Mouse (Mus musculus) A20 (cell line): ENCODE measurements around the gene Tuba3a.
A peak's percentile ranks its signal among the peaks of the same experiment; 100 is the strongest.

Experiments used
- DNase-seq: peaks from one replicate; pipeline ENCODE4 v3.0.0-alpha.2; 2011; ENCODE audit warnings: low read depth, low spot score

Tuba3a gene

DNA sequence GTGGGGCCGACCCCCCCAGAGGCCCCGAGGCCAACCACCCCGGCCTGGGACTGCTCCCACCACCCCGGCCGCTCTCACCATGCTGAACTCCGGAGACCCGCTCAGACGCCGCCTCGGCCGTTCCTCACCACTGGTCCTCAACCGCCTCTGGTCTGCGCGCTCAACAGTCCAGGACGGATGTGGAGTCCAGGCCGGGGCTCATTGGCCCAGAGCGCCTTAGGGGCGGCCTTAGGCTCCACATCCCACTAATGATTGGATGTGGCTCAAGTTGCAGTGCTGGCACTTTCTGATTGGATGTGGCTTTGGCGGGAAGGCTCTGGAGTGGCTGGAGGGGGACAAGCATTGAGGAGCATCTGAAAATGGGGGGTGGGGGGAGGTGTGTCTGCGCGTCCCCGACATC is at the start of gene Tuba3a:
TSS of gene Tuba3a (minus strand) at position 153 of the 400 bp plus-strand sequence.
- no peak for DNase-seq

DNA sequence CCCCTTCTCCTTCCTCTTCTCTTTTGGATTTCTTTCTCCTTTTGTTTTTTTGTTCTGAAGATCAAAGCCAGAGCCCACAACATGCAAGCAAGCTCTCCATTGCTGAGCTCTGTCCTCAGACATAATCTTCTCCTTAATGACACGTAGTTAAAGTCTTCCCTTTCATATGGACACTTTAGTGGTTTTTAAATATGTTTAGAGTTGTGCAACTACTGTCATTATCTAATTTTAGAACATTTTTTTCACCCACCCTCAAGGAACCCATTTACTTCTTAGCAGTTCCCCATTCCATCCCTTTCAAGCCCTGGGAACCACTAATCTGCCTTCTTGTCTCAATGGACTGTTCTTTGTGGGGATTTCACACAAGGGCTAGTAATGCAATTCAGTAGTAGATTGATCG is 48.5 kb upstream of the Tuba3a start:
- no peak for DNase-seq

DNA sequence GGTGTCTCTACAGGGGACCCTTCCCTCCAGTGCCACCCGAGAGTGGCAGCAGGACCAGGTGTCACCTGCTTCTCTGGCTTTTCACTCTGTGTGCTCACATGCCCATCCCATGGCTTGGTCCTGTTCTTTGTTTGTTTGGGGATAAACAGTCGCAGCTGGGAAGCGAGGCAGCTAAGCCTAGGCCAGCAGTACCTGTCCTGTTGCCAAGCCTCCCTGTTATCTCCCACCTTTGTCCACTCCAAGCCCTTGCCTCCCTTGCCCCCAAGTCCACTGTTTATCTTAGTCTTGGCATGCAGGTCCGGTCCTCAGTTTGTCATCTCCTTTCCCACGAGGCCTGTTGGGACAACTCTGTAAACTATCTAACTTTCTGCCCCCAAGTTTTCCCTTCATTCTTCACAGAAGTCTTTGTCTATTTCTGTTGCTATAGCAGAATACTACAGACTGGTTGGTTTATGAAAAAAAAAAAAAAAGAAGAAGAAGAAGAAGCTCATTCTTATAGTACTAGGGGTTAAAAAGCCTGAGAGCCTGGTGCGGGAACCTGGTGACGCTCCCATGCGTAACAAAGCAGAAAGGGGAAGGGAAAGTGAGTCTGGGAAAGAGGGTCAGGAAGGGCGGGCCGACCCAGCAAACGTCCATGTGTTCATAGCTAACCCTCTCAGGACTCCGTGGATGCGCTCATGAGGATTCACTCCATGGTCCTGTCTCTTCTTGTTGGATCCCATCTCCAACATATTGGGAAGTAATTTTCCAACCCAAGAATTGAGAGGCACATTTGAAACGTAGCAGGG is 47.5 kb upstream of the Tuba3a start:
- no peak for DNase-seq

DNA sequence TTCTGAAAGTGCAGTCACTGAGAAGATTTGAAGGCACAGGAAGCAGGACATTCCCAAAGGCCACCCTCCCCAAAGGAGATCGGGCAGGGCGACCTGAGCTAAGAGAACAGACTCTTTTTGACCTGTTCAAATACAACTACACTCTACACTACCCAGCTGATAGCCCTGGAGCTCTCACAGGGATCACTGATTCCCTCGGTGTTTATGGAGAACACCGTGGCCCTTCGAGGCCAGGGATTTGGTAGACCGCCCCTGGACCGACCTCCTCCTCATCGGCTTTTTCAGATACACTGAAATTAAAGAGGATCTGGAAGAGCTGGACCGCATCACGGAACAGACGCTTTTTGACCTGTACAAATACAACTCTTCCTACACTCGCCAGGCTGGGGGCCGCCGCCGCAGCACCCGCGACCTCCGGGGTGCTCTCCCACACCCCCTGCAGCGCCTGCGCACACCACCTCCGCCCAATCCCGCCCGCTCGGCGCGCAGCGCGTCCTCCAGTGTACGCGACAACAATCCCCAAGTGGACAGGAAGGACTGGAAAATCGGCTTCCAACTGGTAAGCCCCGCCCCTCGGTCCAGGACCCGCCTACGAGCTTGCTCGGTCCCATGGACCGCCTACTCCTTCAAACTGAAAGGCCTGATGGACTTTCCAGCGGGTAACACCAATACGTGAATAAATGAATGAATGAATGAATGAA is 44.9 kb upstream of the Tuba3a start:
- no peak for DNase-seq

DNA sequence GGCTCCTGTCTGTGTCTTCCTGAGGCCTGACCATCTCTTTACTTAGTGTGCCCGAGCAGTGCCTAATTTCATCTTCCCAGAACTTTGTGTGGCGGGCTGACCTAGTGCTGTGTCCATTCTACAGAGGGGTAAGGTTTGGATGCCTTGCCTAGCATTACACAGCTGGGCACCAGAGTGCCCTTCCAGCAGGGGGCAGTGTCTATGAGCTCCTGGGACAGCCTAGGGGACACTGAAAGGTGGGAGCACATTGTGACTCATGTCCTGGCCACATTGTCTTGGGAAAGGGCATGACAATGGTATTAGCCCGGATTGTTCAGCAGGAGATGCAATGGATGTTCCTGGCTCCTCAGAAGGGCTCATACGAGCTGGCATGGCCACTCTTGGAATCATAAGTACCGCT is 42.4 kb upstream of the Tuba3a start:
- DNase-seq = peak; percentile 25

DNA sequence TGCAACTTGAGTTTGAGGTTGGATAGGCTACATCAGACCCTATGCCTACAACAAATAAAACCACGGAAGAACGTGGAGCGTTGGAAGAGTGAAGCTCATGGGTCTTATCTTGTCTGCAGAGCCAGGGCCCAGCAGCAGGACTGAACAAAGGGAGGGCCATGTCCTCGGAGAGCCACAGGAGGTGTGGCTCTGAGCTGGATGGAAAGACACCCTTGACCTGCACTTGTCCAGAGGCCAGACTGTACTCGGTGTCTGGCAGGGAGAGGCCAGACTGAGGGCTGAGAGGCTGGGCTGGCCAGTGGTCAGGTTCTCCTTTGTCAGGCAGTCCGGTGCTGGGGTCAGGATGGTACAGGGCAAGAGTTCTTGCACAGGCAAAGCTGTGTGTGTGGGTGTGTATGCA is 39.5 kb upstream of the Tuba3a start:
- DNase-seq = no peak

DNA sequence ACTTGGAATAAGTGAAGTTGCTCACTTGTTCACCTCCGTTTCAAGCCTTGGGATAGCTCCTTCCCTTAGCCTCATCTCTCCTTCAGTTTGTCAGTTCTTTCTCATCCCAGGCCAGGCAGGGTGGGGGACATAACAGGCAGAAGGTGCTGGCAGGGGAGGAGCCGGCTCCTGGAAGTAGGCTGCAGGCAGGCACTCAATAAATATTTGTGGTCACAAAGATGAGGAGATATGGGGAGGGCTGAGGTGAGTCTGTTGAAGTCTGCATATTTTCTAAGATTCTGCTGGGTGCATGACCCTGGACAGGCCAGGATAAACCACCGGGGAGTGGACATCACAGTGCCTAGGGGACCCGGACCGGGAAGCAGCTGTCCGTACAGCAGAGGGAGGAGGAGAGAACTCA is 37.7 kb upstream of the Tuba3a start:
- DNase-seq = no peak

DNA sequence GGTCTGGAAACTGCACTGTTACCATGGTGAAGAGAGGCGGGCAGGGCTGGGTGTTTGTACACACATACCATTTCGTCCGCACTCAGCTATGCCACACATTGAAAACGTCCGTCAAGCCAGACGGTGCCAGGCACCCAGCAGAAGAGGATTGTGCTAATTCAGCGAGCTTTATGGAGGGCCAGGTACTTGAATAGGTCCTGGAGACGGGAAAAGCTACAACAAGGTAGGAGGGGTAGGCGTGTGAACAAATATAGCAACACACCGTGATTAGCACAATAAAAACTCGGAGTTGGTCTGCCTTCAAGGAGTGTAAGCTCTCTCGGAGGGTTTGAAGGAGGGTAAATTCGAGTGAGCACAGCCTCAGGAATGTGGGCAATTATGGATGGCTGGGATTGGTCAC is 37.0 kb upstream of the Tuba3a start:
- no peak for DNase-seq

DNA sequence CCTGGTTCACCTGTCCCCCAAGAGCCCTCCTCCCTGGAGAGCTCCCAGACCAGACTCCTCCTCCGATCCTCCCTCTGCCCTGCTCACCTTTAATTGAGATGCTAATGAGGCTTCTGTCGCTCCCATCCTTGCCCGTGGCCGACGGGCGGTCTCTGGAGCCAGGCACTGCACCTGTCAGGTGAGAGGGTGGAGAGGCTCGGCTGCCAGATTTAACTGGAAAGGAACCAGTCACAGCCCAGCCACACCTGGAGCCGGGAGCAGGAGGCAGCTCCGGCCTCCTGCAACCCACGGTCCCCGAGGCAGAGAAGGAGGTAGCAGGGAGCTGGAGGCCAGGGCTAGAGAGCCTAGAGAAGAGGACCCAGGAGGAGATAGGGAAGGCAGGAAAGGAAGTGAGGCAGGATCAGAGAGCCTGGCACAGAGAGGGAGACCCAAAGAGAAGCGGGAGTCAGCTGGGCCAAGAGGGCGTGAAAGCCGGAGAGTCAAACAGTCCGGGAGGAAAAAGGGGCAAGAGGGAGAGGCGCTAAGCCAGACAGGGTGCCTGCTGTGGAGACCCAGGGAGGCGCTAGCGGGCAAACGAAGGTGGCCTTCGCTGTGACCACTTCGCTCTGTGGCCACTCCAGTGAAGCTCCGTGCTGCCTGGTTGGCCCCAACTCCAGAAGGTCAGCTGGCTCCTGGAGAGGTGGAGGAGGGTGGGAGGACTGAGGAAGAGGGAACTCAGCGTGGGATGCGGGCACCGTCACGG is 35.4 kb upstream of the Tuba3a start:
- DNase-seq = no peak

DNA sequence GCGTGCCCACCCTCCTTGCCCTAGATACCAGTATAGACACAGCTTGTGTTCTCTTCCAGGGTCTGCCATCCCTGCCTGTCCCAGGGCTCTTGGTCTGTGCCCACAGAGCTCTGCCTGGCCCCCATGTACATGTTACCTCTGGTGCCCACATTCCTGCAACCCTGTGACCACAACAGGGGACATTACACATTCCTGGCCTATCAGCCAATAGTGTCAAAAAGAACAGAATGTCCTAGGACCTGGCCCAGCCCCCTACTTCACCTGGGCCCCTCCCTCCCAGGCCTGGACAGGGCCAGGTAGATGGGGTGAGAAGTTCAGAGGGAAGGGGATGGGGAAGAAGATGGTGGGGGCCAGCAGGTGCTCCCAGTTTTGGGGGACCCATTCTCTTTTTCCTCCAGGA is 34.5 kb upstream of the Tuba3a start, which contains the start of gene Scnn1a:
TSS of gene Scnn1a (plus strand) at position 337 of the 400 bp plus-strand sequence.
- DNase-seq = no peak

DNA sequence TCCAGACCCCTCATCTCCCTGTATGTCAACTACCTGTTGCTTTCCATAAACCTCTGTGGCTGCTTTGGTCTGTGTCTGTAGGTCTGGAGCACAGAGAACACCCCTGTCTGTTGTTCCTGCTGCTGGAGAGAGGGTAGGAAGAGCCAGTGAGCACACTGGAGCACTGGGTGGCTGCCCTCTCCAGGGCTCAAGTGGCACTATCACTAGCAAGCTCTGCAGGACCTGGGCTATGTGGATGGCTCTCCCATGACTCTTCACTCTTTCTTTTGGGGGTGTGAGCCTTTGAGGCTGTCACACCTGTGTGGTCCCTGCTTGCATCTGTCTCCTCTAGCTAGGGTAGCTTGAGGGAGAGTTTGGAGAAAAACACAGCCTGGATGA is 34.1 kb upstream of the Tuba3a start:
- no peak for DNase-seq

DNA sequence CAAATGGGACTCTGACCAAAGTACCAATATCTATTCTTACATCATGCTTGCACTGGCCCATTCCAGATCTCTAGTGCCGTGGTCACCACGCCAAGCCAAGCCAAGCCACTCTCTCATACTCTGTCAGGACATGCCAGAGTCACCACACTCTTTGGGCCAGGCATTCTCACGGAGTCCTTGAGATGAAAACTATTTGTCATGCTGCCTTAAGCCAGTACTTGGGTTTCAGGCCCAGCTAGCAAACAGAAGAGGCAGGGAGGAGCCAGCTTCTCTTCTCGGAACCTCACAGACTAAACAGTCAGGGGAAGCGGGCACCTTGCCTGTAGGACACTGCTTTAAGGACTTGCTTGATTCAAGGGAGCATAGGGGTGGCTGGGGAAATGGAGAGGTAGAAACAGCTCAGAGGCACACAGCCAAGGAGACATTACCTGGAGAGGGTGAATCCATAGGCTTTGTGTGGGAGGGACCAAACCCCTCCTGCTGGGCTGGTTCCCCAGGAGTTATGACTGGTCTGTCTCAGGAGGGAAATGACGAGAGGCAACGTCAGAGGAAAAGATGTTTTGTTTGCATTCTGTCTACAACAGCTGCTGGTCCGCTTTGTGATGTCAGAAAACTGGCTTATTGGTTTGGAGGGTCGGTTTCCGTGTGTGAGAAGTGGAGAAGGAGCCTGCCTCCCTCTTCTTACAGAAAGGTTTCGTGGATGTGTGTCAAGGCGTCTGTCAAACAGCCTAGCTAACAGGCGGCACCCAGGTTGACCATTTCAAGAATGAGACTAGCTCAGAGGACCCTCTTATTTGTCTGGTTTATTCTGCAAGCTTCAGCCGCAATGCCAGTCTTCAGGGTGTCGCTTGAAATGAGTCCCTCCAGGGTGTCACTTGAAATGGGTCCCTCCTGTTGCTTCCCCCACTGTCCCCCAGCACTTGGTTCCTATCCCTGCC is 33.4 kb upstream of the Tuba3a start:
- DNase-seq = no peak

DNA sequence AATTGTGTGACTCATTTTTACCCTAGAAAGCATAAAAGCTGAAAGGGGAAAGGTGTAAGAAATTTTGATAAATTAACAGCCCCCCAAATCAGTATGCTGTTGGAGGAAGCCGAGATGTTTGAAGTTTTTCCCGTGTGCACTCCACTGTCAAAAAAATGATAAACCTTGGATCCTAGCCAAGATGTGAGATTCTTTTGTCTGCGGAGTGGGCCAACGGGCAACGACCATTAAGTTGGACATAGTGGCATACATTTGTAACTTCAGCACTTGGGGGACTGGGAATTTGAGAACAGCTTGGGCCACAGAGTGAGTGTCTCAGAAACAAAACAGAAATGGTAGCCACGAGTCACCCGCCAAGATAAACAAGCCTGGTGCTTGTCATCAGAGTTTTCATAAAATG is 31.2 kb upstream of the Tuba3a start:
- DNase-seq = no peak

DNA sequence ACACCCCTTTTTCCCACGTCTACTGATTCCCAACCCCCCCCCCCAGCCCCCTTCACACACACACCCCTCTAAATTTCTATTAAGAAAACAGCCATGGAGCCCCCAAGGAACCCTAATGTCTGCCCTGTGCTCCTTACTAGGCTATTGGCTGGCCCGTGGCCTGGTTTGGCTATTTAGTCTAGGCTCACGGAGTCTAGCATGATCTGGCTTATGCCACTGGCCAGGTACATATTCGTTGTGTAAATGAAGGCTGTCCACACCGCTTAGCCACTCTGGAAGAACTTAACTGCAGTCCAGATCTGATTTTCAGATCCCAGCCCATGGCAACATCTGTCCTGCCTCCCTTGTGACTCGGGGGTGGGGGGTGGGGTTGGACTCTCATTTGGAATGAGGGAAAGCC is 28.9 kb upstream of the Tuba3a start:
- DNase-seq = no peak

DNA sequence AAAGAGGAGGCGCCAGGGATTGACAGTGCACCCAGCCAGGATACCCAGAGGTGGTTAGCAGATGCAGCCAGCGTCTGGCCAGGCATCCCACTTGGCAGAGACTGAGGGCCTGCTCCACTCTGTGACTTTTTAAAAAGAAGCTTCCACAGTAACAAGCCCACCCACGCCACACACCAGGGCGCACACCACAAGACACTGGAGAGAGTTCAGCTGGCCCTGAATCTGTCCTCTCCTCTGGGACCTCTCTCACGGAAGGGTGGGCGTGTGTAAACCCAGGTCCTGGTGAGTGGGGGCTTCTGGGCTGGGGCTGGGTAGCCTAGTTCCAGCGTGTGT is 28.4 kb upstream of the Tuba3a start:
- DNase-seq = no peak

DNA sequence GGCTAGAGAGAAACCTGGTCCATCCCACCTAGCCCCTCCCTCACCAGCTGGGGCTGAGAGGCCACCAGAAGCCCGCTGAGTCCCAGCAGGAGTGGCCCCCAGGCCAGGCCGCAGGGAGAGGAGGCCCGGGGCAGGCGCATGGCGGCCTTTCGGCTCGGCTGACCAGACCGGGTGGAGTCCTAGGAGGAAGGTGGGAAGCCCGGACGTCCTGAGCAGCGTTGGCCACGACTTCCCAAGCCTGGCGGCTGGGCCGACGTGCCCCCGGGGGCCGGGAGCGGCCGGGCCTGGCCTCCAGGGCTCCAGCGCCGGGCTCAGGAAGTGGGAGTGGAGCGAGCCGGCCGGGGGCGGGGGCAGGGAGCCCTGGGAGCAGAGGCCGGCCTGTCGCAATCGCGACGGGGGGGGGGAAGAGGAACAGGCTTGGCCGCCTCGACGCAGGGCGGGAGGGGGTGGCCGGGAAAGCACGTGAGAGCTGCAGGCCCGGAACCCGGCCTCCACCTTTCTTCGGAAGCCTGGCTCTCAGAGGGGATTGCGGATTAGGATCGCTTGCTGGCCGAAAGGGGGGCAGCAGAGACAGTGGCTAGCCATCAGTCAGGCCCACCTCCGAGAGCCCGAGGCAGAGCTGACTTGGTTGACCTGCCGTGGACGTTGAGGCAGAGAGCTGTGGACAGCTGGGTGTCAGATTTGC is 27.8 kb upstream of the Tuba3a start, which contains the start of gene Ltbr:
TSS of gene Ltbr (minus strand) at position 340 of the 685 bp plus-strand sequence.
- DNase-seq = no peak

DNA sequence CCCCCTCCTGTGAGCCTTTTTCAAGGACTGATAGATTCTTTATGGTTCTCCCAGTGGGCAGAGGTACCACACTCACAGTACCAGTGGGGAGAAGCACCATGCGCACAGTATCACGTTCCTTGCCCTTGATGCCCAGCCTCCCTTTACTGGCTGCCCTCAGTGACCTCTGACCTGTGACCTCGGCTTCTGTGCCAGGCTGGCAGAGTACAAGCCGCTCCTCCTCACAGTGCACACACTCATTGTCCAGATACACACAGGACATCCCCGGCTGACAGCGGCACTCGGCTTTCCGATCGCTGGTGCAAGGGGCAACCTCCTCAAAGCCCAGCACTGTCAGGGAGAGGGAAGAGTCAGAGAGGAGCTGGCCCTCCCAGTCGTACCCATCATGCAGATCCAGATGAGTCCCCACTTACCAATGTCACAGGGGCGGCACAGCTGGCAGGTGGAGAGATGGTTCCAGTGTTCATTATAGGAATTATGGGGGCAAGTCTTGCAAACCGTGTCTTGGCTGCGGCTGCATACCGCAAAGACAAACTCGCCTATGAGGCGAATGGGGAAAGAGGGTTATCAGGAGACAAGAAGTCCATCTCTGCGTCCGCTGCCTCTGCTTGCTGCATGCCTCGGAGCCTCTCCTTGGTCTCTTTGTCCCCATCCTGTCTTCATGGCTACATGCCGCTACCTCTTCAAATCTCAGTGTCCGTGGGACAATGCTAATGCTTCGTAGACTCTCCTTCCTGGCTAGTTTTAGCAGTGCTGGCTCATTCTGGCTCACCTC is 26.9 kb upstream of the Tuba3a start:
- no peak for DNase-seq

DNA sequence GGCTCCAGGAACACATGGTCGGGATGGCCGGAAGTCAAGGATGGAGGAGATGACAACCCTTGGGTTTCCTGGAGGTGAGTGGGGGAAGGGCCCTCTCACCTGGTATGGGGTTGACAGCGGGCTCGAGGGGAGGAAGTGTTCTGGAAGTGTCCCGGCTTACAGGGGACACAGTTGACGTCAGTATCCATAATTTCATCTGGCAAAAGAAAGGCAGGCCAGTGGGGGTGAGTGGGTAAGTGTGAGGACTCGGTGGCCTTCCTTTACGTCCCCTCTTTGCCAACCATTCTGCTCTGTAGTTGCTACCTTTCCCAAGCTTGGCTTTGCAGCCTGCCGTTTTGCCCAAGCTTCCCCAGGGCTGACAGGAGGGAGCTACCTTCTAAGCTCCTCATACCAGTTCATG is 26.3 kb upstream of the Tuba3a start:
- no peak for DNase-seq

DNA sequence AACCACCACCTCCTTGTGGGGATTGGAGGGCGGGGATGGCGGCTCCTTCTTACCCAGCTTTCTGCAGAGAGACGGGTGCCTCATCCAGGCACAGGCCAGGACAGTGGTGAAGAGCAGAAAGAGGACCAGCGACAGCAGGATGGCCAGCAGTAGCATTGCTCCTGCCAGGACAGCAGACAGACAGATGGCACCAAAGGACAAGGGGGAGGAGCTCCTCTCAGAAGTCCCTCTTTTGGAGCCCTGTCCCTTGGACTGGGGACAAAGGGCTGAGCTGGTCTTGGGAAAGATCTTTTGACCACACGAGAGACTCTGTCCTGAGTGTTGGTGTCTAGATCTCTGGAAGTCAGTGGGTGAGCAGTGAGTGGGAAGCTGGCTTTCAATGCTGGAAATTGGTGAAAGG is 23.6 kb upstream of the Tuba3a start:
- DNase-seq = no peak

DNA sequence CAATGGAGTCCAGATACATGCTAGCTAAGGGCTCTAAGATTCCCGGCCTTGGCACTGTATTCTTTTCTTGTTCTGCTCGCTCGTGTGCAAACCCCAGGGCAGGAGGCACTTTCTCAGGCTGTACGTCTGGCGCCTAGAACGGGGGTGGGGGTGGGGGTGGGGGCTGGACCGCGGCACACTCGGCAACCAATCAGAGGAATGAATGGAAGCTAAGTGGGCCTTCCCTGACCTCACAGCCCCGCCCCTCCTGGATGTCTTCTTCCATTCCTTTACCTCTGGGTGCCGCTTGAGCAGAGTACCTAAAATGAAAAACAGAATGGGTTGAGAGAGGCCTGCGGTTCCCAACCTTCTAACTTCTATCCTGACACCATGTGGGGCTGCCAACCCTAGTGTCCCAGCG is 23.1 kb upstream of the Tuba3a start:
- no peak for DNase-seq
